Mouse (Mus musculus): ENCODE measurements around the gene Zcwpw1. TPM values are rescaled to one million over a fixed set of nuclear protein-coding genes. Genes with fewer than 3 reads are reported as not detected.

Zcwpw1 gene
- 0.28 and 0.30 TPM in 2 replicates for polyA plus RNA-seq (2012; rRNA removed)

GRCm38 (mm10) chr5:137787151-137787928 lies at the start of gene Zcwpw1, which contains the start of gene Mepce:
Gene Zcwpw1, plus strand, starts transcription at chr5:137787798.
Gene Mepce, minus strand, starts transcription at chr5:137787655.

GRCm38 (mm10) chr5:137741023-137741931 lies 46.3 kb upstream of the Zcwpw1 start, which contains the start of gene Nyap1:
Gene Nyap1, minus strand, starts transcription at chr5:137741607.

GRCm38 (mm10) chr5:137745214-137746171 lies 42.1 kb upstream of the Zcwpw1 start, which contains the start of gene Tsc22d4:
Gene Tsc22d4, plus strand, starts transcription at chr5:137745730.

GRCm38 (mm10) chr5:137778635-137779034 lies 9.0 kb upstream of the Zcwpw1 start, which contains the start of gene Ppp1r35:
Gene Ppp1r35, plus strand, starts transcription at chr5:137778849.

GRCm38 (mm10) chr5:137835966-137836520 lies 48.4 kb downstream of the Zcwpw1 start, which contains the start of gene Pilra:
Gene Pilra, minus strand, starts transcription at chr5:137836281.

GRCm38 (mm10) chr5:137857960-137858710 lies 70.5 kb downstream of the Zcwpw1 start, which contains the start of gene Pilrb1:
Gene Pilrb1, minus strand, starts transcription at chr5:137858106.

GRCm38 (mm10) chr5:137871644-137872380 lies 84.2 kb downstream of the Zcwpw1 start, which contains the start of gene Pilrb2:
Gene Pilrb2, minus strand, starts transcription at chr5:137871815.

Other genes with a start within 250 kb of the Zcwpw1 start
- 1.6 and 2.3 TPM in 2 replicates for gene Actl6b, start 234.3 kb upstream of the Zcwpw1 start, polyA plus RNA-seq (2012; rRNA removed)
- 0.35 and 0.53 TPM in 2 replicates for gene Tfr2, start 218.0 kb upstream of the Zcwpw1 start, polyA plus RNA-seq (2012; rRNA removed)
- 108 and 115 TPM in 2 replicates for gene Mospd3, start 186.7 kb upstream of the Zcwpw1 start, polyA plus RNA-seq (2012; rRNA removed)
- 102 and 105 TPM in 2 replicates for gene Pcolce, start 174.0 kb upstream of the Zcwpw1 start, polyA plus RNA-seq (2012; rRNA removed)
- 0.76 and 0.82 TPM in 2 replicates for gene Fbxo24, start 158.8 kb upstream of the Zcwpw1 start, polyA plus RNA-seq (2012; rRNA removed)
- gene Lrch4, start 158.7 kb upstream of the Zcwpw1 start, polyA plus RNA-seq (2012; rRNA removed): 72.8 and 76.5 TPM in 2 replicates
- 43.6 and 44.0 TPM in 2 replicates for gene Gm20605, start 158.6 kb upstream of the Zcwpw1 start, polyA plus RNA-seq (2012; rRNA removed)
- gene Sap25, start 146.5 kb upstream of the Zcwpw1 start, polyA plus RNA-seq (2012; rRNA removed): 130 and 133 TPM in 2 replicates
- gene Irs3, start 142.1 kb upstream of the Zcwpw1 start, polyA plus RNA-seq (2012; rRNA removed): 0.99 and 1.6 TPM in 2 replicates
- gene Agfg2, start 103.1 kb upstream of the Zcwpw1 start, polyA plus RNA-seq (2012; rRNA removed): 30.9 and 51.1 TPM in 2 replicates
- gene Nyap1, start 46.2 kb upstream of the Zcwpw1 start, polyA plus RNA-seq (2012; rRNA removed): 16.7 and 16.8 TPM in 2 replicates
- 172 and 193 TPM in 2 replicates for gene Tsc22d4, start 42.1 kb upstream of the Zcwpw1 start, polyA plus RNA-seq (2012; rRNA removed)
- 57.8 and 59.4 TPM in 2 replicates for gene Ppp1r35, start 8.9 kb upstream of the Zcwpw1 start, polyA plus RNA-seq (2012; rRNA removed)
- 33.8 and 34.4 TPM in 2 replicates for gene Mepce, start 143 bp upstream of the Zcwpw1 start, polyA plus RNA-seq (2012; rRNA removed)
- 1.3 and 3.1 TPM in 2 replicates for gene Pilra, start 48.5 kb downstream of the Zcwpw1 start, polyA plus RNA-seq (2012; rRNA removed)
- gene Pilrb1, start 70.3 kb downstream of the Zcwpw1 start, polyA plus RNA-seq (2012; rRNA removed): 1.7 and 2.0 TPM in 2 replicates
- 2.7 and 2.8 TPM in 2 replicates for gene Pilrb2, start 84.0 kb downstream of the Zcwpw1 start, polyA plus RNA-seq (2012; rRNA removed)
- 5.7 and 7.1 TPM in 2 replicates for gene Cyp3a13, start 133.8 kb downstream of the Zcwpw1 start, polyA plus RNA-seq (2012; rRNA removed)
- 0.12 and 0.35 TPM in 2 replicates for gene Gjc3, start 175.3 kb downstream of the Zcwpw1 start, polyA plus RNA-seq (2012; rRNA removed)
- 0.88 and 1.7 TPM in 2 replicates for gene Azgp1, start 193.7 kb downstream of the Zcwpw1 start, polyA plus RNA-seq (2012; rRNA removed)
- not detected in 2 replicates for gene Smok3a, start 233.5 kb downstream of the Zcwpw1 start, polyA plus RNA-seq (2012; rRNA removed)
- not detected in 2 replicates for gene Smok3b, start 233.6 kb downstream of the Zcwpw1 start, polyA plus RNA-seq (2012; rRNA removed)